Mouse (Mus musculus) hindbrain, embryonic 11.5 days (tissue): ENCODE results near the gene Xpo6. TPM values are rescaled to one million over a fixed set of nuclear protein-coding genes. Genes with fewer than 3 reads are reported as not detected.

Experiments used
- ATAC-seq: fragments of 200-750 bp; cut with Nextera tagmentation; 2 replicates; pipeline ENCODE4 v1.8.0; 2017; ENCODE audit warnings: mild to moderate bottlenecking, moderate TSS enrichment, moderate library complexity; ENCODE audit not compliant: low FRiP score
- DNase-seq: peaks from one replicate; pipeline ENCODE4 v3.0.0-alpha.2; 2015; ENCODE audit warnings: low spot score
- H3K27ac ChIP-seq: fragments of 300-500 bp; sonication (generic); 2 replicates; pipeline ENCODE4 v1.5.1; 2014; ENCODE audit warnings: mild to moderate bottlenecking, low read depth, low read length
- H3K27me3 ChIP-seq: fragments of 300-500 bp; sonication (generic); 2 replicates; pipeline ENCODE4 v1.6.1; 2014; ENCODE audit warnings: mild to moderate bottlenecking, low read length, moderate library complexity, mixed read lengths; ENCODE audit not compliant: control insufficient read depth, insufficient read depth
- H3K36me3 ChIP-seq: fragments of 300-500 bp; sonication (generic); 2 replicates; pipeline ENCODE4 v1.6.1; 2014; ENCODE audit warnings: mild to moderate bottlenecking, low read length, moderate library complexity, mixed read lengths; ENCODE audit not compliant: control insufficient read depth, insufficient read depth
- H3K4me1 ChIP-seq: fragments of 300-500 bp; sonication (generic); replicated peaks from 2 replicates; pipeline ENCODE4 v1.6.1; 2014; ENCODE audit warnings: low read length, mixed read lengths; ENCODE audit not compliant: control insufficient read depth, insufficient read depth
- H3K4me2 ChIP-seq: fragments of 300-500 bp; sonication (generic); replicated peaks from 2 replicates; pipeline ENCODE4 v1.6.1; 2014; ENCODE audit warnings: mild to moderate bottlenecking, low read depth, low read length
- H3K4me3 ChIP-seq: fragments of 300-500 bp; sonication (generic); 2 replicates; pipeline ENCODE4 v1.5.1; 2014; ENCODE audit warnings: low read depth, low read length
- H3K9ac ChIP-seq: fragments of 300-500 bp; sonication (generic); 2 replicates; pipeline ENCODE4 v1.6.1; 2014; ENCODE audit warnings: low read depth, low read length
- H3K9me3 ChIP-seq: fragments of 300-500 bp; sonication (generic); 2 replicates; pipeline ENCODE4 v1.6.1; 2016; ENCODE audit warnings: low read length; ENCODE audit not compliant: control insufficient read depth
- WGBS: fragments of 180-500 bp; shearing (Covaris S2); extraction: QIAGEN DNeasy Blood & Tissue Kit; methylation state at CpG from one replicate; pipeline ENCODE4 v1.1.7; 2014; 5-methylcytosine and 5-hydroxymethylcytosine counted together
- polyA plus RNA-seq: library from polyadenylated mRNA; unstranded; fragments of >200 nt; fragmentation: Nextera tagmentation; extraction: Ambion mirVana; gene quantifications from 2 replicates; pipeline ENCODE4 v1.2.1, GENCODE M21; 2014

Gene Xpo6
- polyA plus RNA-seq = 57.8 and 69.4 TPM in 2 replicates

GRCm38 (mm10) chr7:126200178-126200996 lies at the start of gene Xpo6:
Gene Xpo6, minus strand, starts transcription at chr7:126200501.
- DNase-seq (peak; percentile 99), ATAC-seq (peak; percentile 98)
- Histone ChIP-seq H3K9me3 (no peaks in the 10 kb centered on the region), H3K4me3 (peak within 1 kb of the TSS; percentile 98), H3K9ac (peak within 1 kb of the TSS; percentile 97), H3K27ac (peak within 1 kb of the TSS; percentile 79), H3K4me2 (peak within 1 kb of the TSS; percentile 69), H3K36me3 (no peaks in the 10 kb centered on the region), H3K27me3 (no peaks in the 10 kb centered on the region), H3K4me1 (no peaks in the 10 kb centered on the region)
- WGBS = under 1% methylated on average over 39 of the region's 57 CpGs

DNA sequence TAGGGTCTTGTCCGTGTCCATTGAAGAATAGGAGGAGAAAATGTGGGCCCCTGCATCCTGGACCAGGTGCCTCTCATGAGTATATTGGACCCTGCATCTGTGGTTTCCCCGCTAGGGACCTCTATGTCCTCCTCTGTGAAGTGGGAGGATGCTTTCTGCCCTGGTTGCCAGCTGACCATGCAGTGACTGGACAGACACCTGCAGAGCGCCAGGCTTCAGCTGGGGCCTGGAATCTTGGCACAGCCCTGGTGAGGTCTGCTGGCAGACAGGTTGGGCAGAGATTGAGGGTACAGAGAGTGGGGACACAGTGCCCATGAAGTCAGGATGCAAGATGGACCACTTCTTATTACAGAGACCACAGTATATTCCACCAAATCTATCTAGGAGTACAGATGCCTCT lies 49.7 kb upstream of the Xpo6 start:
- no peaks in the 10 kb centered on the region for H3K4me1 ChIP-seq
- H3K36me3 ChIP-seq = no peaks in the 10 kb centered on the region
- H3K27ac ChIP-seq = no peak overlapping the region
- H3K9ac ChIP-seq = no peak overlapping the region
- DNase-seq (no peak), ATAC-seq (no peak)
- no peak overlapping the region for H3K4me2 ChIP-seq
- H3K27me3 ChIP-seq = no peaks in the 10 kb centered on the region
- no peak overlapping the region for H3K4me3 ChIP-seq
- H3K9me3 ChIP-seq = no peaks in the 10 kb centered on the region
- 71% methylated on average over 3 of the region's 3 CpGs for WGBS

DNA sequence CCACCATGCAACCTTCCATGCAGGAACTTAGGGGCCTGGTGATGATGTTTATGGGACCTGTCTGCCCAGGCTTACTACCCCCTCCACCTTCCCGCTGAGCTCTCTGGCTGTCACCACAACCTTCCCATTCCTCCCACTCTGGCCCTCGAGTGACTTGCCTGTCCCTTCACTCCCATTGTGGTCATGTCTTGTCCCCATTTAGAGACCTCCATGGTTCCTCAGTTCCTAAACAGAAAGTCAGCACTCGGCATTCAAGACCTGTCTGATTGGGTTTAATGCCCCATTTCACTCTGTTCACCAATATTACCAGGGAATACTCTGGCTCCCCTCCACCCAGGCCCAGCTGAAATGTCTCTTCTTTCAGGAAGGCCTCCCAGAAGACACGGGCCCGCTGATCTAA lies 48.8 kb upstream of the Xpo6 start:
- no peak for ATAC-seq
- Histone ChIP-seq H3K9me3 (no peaks in the 10 kb centered on the region), H3K4me3 (no peak overlapping the region), H3K36me3 (no peaks in the 10 kb centered on the region), H3K4me2 (no peak overlapping the region), H3K27ac (no peak overlapping the region), H3K4me1 (no peaks in the 10 kb centered on the region), H3K9ac (no peak overlapping the region), H3K27me3 (no peaks in the 10 kb centered on the region)
- 83% methylated on average over 5 of the region's 5 CpGs for WGBS
- DNase-seq = no peak

GRCm38 (mm10) chr7:126248641-126249141 lies 48.4 kb upstream of the Xpo6 start:
- no peaks in the 10 kb centered on the region for H3K36me3 ChIP-seq
- no peaks in the 10 kb centered on the region for H3K4me1 ChIP-seq
- H3K9me3 ChIP-seq = no peaks in the 10 kb centered on the region
- no peak overlapping the region for H3K9ac ChIP-seq
- no peak overlapping the region for H3K4me3 ChIP-seq
- H3K4me2 ChIP-seq = no peak overlapping the region
- DNase-seq (no peak), ATAC-seq (no peak)
- WGBS = 48% methylated on average over 16 of the region's 17 CpGs
- no peak overlapping the region for H3K27ac ChIP-seq
- no peaks in the 10 kb centered on the region for H3K27me3 ChIP-seq

GRCm38 (mm10) chr7:126248088-126248487 lies 47.8 kb upstream of the Xpo6 start:
- no peak overlapping the region for H3K27ac ChIP-seq
- no peak for DNase-seq
- H3K9ac ChIP-seq = no peak overlapping the region

DNA sequence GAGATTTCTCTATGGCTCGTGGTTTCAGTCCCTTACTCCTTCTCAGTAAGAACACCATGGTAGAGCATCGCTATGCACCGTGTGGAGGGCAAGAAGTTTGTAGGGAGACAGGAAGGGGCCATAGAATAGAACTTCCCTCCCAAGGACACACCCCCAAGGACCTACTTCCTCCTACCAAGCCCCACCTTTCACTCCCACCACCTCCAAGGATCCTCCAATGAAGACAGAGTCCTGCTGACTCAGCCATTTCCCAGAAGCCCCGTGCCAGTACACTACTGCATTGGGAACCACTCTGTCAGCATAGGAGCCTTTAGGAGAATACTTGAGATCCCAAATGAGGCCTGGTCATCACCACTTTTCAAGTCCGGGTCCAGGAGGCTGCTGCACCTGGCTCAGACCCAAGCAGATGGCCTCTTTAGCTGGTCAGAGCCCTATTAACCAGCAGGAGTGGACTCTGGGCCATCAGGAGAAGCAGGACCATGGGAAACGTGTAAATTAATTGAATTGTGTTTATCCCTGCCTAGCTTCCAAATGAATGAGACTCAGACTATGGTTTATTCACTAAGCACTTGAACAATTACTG lies 44.0 kb upstream of the Xpo6 start:
- ATAC-seq = no peak

More at GRCm38 (mm10) chr7:126248088-126248487, 47.8 kb upstream of the Xpo6 start:
- 7% methylated on average over 6 of the region's 6 CpGs for WGBS
- Histone ChIP-seq H3K4me3 (no peak overlapping the region), H3K4me1 (no peaks in the 10 kb centered on the region), H3K36me3 (no peaks in the 10 kb centered on the region), H3K4me2 (0 out of 2 replicates have a peak overlapping the region, but pooled peaks have one; percentile 17), H3K27me3 (no peaks in the 10 kb centered on the region), H3K9me3 (no peaks in the 10 kb centered on the region)
- ATAC-seq = no peak

DNA sequence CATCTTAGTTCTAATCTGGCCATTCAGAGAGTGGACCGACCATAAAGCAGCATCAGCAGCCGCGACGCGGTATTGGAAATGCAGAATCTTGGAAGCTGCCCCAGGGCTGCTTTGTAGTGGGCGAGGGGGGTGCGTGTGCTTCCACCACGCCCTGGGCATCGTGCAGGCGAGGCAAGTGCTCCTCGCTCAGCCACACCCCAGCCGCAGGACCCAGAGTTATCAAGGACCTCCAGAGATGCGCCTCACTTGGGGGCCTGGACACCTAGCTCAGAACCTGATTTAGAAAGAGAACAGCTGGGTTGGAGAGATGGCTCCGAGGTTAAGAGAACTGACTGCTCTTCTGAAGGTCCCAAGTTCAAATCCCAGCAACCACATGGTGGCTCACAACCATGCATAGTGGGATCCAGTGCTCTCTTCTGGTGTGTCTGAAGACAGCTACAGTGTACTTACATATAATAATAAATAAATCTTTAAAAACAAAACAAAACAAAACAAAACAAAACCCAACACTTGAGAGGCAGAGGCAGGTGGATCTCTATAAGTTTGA lies 40.6 kb upstream of the Xpo6 start:
- no peak overlapping the region for H3K27ac ChIP-seq
- no peaks in the 10 kb centered on the region for H3K36me3 ChIP-seq
- no peak overlapping the region for H3K4me3 ChIP-seq
- ATAC-seq = no peak
- H3K4me1 ChIP-seq = no peaks in the 10 kb centered on the region
- H3K4me2 ChIP-seq = no peak overlapping the region
- DNase-seq = no peak
- H3K9me3 ChIP-seq = no peaks in the 10 kb centered on the region
- no peaks in the 10 kb centered on the region for H3K27me3 ChIP-seq
- WGBS = 88% methylated on average over 14 of the region's 14 CpGs
- H3K9ac ChIP-seq = no peak overlapping the region

More for the DNA sequence above, 44.0 kb upstream of the Xpo6 start:
- no peak overlapping the region for H3K4me2 ChIP-seq
- WGBS = 75% methylated on average over 6 of the region's 6 CpGs
- DNase-seq = no peak
- no peaks in the 10 kb centered on the region for H3K36me3 ChIP-seq
- H3K27me3 ChIP-seq = no peaks in the 10 kb centered on the region
- H3K9me3 ChIP-seq = no peaks in the 10 kb centered on the region
- no peak overlapping the region for H3K4me3 ChIP-seq
- no peaks in the 10 kb centered on the region for H3K4me1 ChIP-seq
- H3K9ac ChIP-seq = no peak overlapping the region
- H3K27ac ChIP-seq = no peak overlapping the region

DNA sequence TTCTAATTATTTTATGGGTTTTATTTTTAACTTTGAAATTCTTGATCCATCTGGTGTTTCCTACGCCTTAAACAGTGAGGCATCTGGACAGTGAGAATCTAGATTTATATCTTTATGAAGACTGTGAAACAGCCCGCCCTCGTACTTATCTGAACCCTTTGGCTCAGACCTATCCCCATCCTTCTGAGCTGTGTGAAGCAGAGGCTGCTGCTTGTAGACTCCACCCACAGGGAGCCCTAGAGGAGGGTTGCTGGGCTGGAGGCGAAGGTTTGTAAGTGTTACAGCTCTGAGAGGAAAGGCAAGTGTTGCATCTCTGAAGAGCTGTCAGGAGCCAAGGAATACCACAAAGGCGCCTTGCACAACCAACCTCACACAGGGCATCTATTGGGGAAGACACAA lies 36.5 kb upstream of the Xpo6 start:
- no peaks in the 10 kb centered on the region for H3K4me1 ChIP-seq
- no peaks in the 10 kb centered on the region for H3K9me3 ChIP-seq
- no peaks in the 10 kb centered on the region for H3K27me3 ChIP-seq
- DNase-seq (no peak), ATAC-seq (no peak)
- no peak overlapping the region for H3K4me3 ChIP-seq
- 78% methylated on average over 5 of the region's 5 CpGs for WGBS
- no peaks in the 10 kb centered on the region for H3K36me3 ChIP-seq
- no peak overlapping the region for H3K4me2 ChIP-seq
- no peak overlapping the region for H3K27ac ChIP-seq
- H3K9ac ChIP-seq = no peak overlapping the region
